Mouse (Mus musculus) v-Abl transformed pro-B cells (cell line): ENCODE results near the gene Bcas1.

Experiments
- in situ Hi-C, 2 experiments: fragments of 400-800 bp; cut with MboI; formaldehyde crosslinking; loops; one replicate each; pipeline ENCODE4 v1.15.1; 2025; ENCODE audit not compliant: unreplicated experiment in 2 of 2

Bcas1 gene

GRCm38 (mm10) chr2:170321579-170321978 is 106.1 kb downstream of the Bcas1 start:
- in situ Hi-C loops: no loop called here

GRCm38 (mm10) chr2:170319533-170320463 is 107.8 kb downstream of the Bcas1 start:
- in situ Hi-C loops: loop anchor here (5.0 to 10.0 kb wide), 2 partner anchors 67 to 195 kb away; no protein-coding TSS in a partner anchor

- in situ Hi-C loops: loop anchor here (5.0 to 10.0 kb wide), 2 partner anchors 67 to 194 kb away; no protein-coding TSS in a partner anchor
These were observed 108.7 kb downstream of the Bcas1 start for GRCm38 (mm10) chr2:170318713-170319532.

GRCm38 (mm10) chr2:170316774-170317173 is 110.9 kb downstream of the Bcas1 start:
- in situ Hi-C loops: loop anchor here (5.0 to 10.0 kb wide), 2 partner anchors 64 to 192 kb away; no protein-coding TSS in a partner anchor

GRCm38 (mm10) chr2:170316344-170316743 is 111.3 kb downstream of the Bcas1 start:
- in situ Hi-C loops: loop anchor here (5.0 to 10.0 kb wide), 2 partner anchors 64 to 192 kb away; no protein-coding TSS in a partner anchor

- in situ Hi-C loops: loop anchor here in 1 of 2 experiments (10.0 kb wide), 1 partner anchor 186 kb away; no protein-coding TSS in a partner anchor
These were observed 116.7 kb downstream of the Bcas1 start for GRCm38 (mm10) chr2:170310988-170311359.

- in situ Hi-C loops: loop anchor here in 1 of 2 experiments (10.0 kb wide), 1 partner anchor 186 kb away; no protein-coding TSS in a partner anchor
These were observed 117.2 kb downstream of the Bcas1 start for GRCm38 (mm10) chr2:170310310-170310987.

- in situ Hi-C loops: no loop called here
These were observed 118.7 kb downstream of the Bcas1 start for GRCm38 (mm10) chr2:170308966-170309365.

- in situ Hi-C loops: no loop called here
These were observed 119.4 kb downstream of the Bcas1 start for GRCm38 (mm10) chr2:170308033-170308820.

GRCm38 (mm10) chr2:170307589-170308021 is 120.0 kb downstream of the Bcas1 start:
- in situ Hi-C loops: no loop called here

- in situ Hi-C loops: no loop called here
These were observed 120.9 kb downstream of the Bcas1 start for GRCm38 (mm10) chr2:170306637-170307320.

- in situ Hi-C loops: no loop called here
These were observed 122.9 kb downstream of the Bcas1 start for GRCm38 (mm10) chr2:170304766-170305165.

GRCm38 (mm10) chr2:170303595-170303994 is 124.0 kb downstream of the Bcas1 start:
- in situ Hi-C loops: no loop called here

GRCm38 (mm10) chr2:170302825-170303224 is 124.8 kb downstream of the Bcas1 start:
- in situ Hi-C loops: no loop called here
